Mouse (Mus musculus): Measurements from ENCODE around the gene Hsdl2.

- 0 out of 2 replicates have a peak, but pooled peaks have one; percentile 13 for TF ChIP-seq CTCF (IDR thresholded peaks at IDR 0.05; ENCODE audit: low read depth, low read length)
- TF ChIP-seq POLR2A (IDR thresholded peaks at IDR 0.05; ENCODE audit: extremely low read depth, insufficient read depth, low read length), result no peak
Measured at GRCm38 (mm10) chr4:59602704-59603103, 21.3 kb downstream of the Hsdl2 start.

Measured in liver, adult 2 months (tissue).